Mouse (Mus musculus) embryonic facial prominence, embryonic 13.5 days (tissue): ENCODE measurements around the gene Filip1. TPM values are rescaled to one million over a fixed set of nuclear protein-coding genes. Genes with fewer than 3 reads are reported as not detected.

ENCODE experiments used
- ATAC-seq: fragments of 200-750 bp; cut with Nextera tagmentation; 2 replicates; pipeline ENCODE4 v1.8.0; 2017; ENCODE audit warnings: low read depth; ENCODE audit not compliant: insufficient number of reproducible peaks, insufficient read depth, low FRiP score, low TSS enrichment
- H3K27ac ChIP-seq: fragments of 300-500 bp; sonication (generic); 2 replicates; pipeline ENCODE4 v1.5.1; 2015; ENCODE audit warnings: moderate library complexity, mild to moderate bottlenecking, inconsistent platforms
- H3K27me3 ChIP-seq: fragments of 300-500 bp; sonication (generic); 2 replicates; pipeline ENCODE4 v1.6.1; 2015; ENCODE audit warnings: mild to moderate bottlenecking, inconsistent platforms
- H3K36me3 ChIP-seq: fragments of 300-500 bp; sonication (generic); 2 replicates; pipeline ENCODE4 v1.6.1; 2015; ENCODE audit warnings: mild to moderate bottlenecking, inconsistent platforms
- H3K4me1 ChIP-seq: fragments of 300-500 bp; sonication (generic); 2 replicates; pipeline ENCODE4 v1.6.1; 2015; ENCODE audit warnings: inconsistent platforms
- H3K4me2 ChIP-seq: fragments of 300-500 bp; sonication (generic); 2 replicates; pipeline ENCODE4 v1.6.1; 2015; ENCODE audit warnings: moderate library complexity, mild to moderate bottlenecking, inconsistent platforms
- H3K4me3 ChIP-seq: fragments of 300-500 bp; sonication (generic); 2 replicates; pipeline ENCODE4 v1.5.1; 2015; ENCODE audit warnings: mild to moderate bottlenecking, inconsistent platforms
- H3K9ac ChIP-seq: fragments of 300-500 bp; sonication (generic); 2 replicates; pipeline ENCODE4 v1.6.1; 2015; ENCODE audit warnings: mild to moderate bottlenecking, inconsistent platforms
- H3K9me3 ChIP-seq: fragments of 300-500 bp; sonication (generic); 2 replicates; pipeline ENCODE4 v1.6.1; 2016; ENCODE audit warnings: inconsistent platforms
- WGBS: fragments of 180-500 bp; shearing (Covaris S2); methylation state at CpG from one replicate; pipeline ENCODE4 v1.1.7; 2015; ENCODE audit warnings: mixed read lengths; 5-methylcytosine and 5-hydroxymethylcytosine counted together
- polyA plus RNA-seq: library from polyadenylated mRNA; unstranded; fragments of >200 nt; fragmentation: Nextera tagmentation; extraction: Ambion mirVana; gene quantifications from 2 replicates; pipeline ENCODE4 v1.2.1, GENCODE M21; 2015

The Filip1 gene
- polyA plus RNA-seq, 1 experiment from 2014 or later = 4.1 TPM

GRCm38 (mm10) chr9:79892183-79892582, 120.5 kb downstream of the Filip1 start:
- Histone ChIP-seq H3K9ac (no peak overlapping the region), H3K4me1 (no peaks in the 10 kb centered on the region), H3K27ac (no peak overlapping the region), H3K27me3 (no peaks in the 10 kb centered on the region), H3K4me3 (no peak overlapping the region), H3K9me3 (no peaks in the 10 kb centered on the region), H3K36me3 (no peaks in the 10 kb centered on the region), H3K4me2 (no peak overlapping the region)
- 85% methylated on average over 1 of the region's 1 CpGs for WGBS
- no peak for ATAC-seq

GRCm38 (mm10) chr9:79890488-79890887, 122.2 kb downstream of the Filip1 start:
- no peaks in the 10 kb centered on the region for H3K9me3 ChIP-seq
- 31% methylated on average over 4 of the region's 4 CpGs for WGBS
- no peak for ATAC-seq

GRCm38 (mm10) chr9:79889132-79889531, 123.5 kb downstream of the Filip1 start:
- 87% methylated on average over 6 of the region's 6 CpGs for WGBS
- Histone ChIP-seq H3K9ac (no peak overlapping the region), H3K27ac (no peak overlapping the region), H3K27me3 (no peaks in the 10 kb centered on the region), H3K4me1 (no peaks in the 10 kb centered on the region), H3K36me3 (no peaks in the 10 kb centered on the region), H3K4me2 (no peak overlapping the region), H3K4me3 (no peak overlapping the region), H3K9me3 (no peaks in the 10 kb centered on the region)
- ATAC-seq = no peak

More at GRCm38 (mm10) chr9:79890488-79890887, 122.2 kb downstream of the Filip1 start:
- Histone ChIP-seq H3K4me3 (no peak overlapping the region), H3K36me3 (no peaks in the 10 kb centered on the region), H3K4me2 (no peak overlapping the region), H3K27me3 (no peaks in the 10 kb centered on the region), H3K27ac (no peak overlapping the region), H3K9ac (no peak overlapping the region), H3K4me1 (no peaks in the 10 kb centered on the region)

- H3K9ac ChIP-seq = no peak overlapping the region
- H3K4me2 ChIP-seq = no peak overlapping the region
- 74% methylated on average over 11 of the region's 11 CpGs for WGBS
- H3K9me3 ChIP-seq = no peaks in the 10 kb centered on the region
- H3K36me3 ChIP-seq = no peaks in the 10 kb centered on the region
- H3K4me3 ChIP-seq = no peak overlapping the region
- H3K27ac ChIP-seq = no peak overlapping the region
- H3K27me3 ChIP-seq = no peaks in the 10 kb centered on the region
- ATAC-seq = no peak
- H3K4me1 ChIP-seq = no peaks in the 10 kb centered on the region
Measured at GRCm38 (mm10) chr9:79885244-79886210, 127.1 kb downstream of the Filip1 start.

- Histone ChIP-seq H3K9ac (no peak overlapping the region), H3K36me3 (no peaks in the 10 kb centered on the region), H3K9me3 (no peaks in the 10 kb centered on the region), H3K4me1 (no peaks in the 10 kb centered on the region), H3K27me3 (no peaks in the 10 kb centered on the region), H3K27ac (no peak overlapping the region), H3K4me3 (no peak overlapping the region), H3K4me2 (no peak overlapping the region)
- ATAC-seq = no peak
- WGBS = 78% methylated on average over 2 of the region's 2 CpGs
Measured at GRCm38 (mm10) chr9:79883139-79883538, 129.5 kb downstream of the Filip1 start.

- Histone ChIP-seq H3K4me1 (peaks cover 10% of the 10 kb centered on the region; the same call in 1 of the 2 replicates), H3K9ac (no peak overlapping the region), H3K4me2 (no peak overlapping the region), H3K4me3 (no peak overlapping the region), H3K27ac (no peak overlapping the region), H3K27me3 (no peaks in the 10 kb centered on the region), H3K9me3 (no peaks in the 10 kb centered on the region), H3K36me3 (no peaks in the 10 kb centered on the region)
- 73% methylated on average over 7 of the region's 7 CpGs for WGBS
- no peak for ATAC-seq
Measured at GRCm38 (mm10) chr9:79880031-79880430, 132.6 kb downstream of the Filip1 start.

- Histone ChIP-seq H3K9me3 (no peaks in the 10 kb centered on the region), H3K27me3 (no peaks in the 10 kb centered on the region), H3K4me2 (peak overlapping the region; percentile 30), H3K36me3 (no peaks in the 10 kb centered on the region), H3K4me3 (no peak overlapping the region), H3K4me1 (peaks cover 10% of the 10 kb centered on the region; the same call in 1 of the 2 replicates), H3K27ac (no peak overlapping the region), H3K9ac (no peak overlapping the region)
- ATAC-seq = no peak
- WGBS = 53% methylated on average over 20 of the region's 20 CpGs
Measured at GRCm38 (mm10) chr9:79875522-79876131, 137.0 kb downstream of the Filip1 start.

GRCm38 (mm10) chr9:79872598-79872997, 140.1 kb downstream of the Filip1 start:
- no peak overlapping the region for H3K4me3 ChIP-seq
- H3K4me2 ChIP-seq = no peak overlapping the region
- H3K27me3 ChIP-seq = no peaks in the 10 kb centered on the region
- no peak overlapping the region for H3K27ac ChIP-seq
- WGBS = 26% methylated on average over 2 of the region's 2 CpGs
- ATAC-seq = no peak
- H3K9me3 ChIP-seq = no peaks in the 10 kb centered on the region
- no peak overlapping the region for H3K9ac ChIP-seq
- H3K36me3 ChIP-seq = no peaks in the 10 kb centered on the region
- H3K4me1 ChIP-seq = peaks cover 10% of the 10 kb centered on the region; the same call in 1 of the 2 replicates

GRCm38 (mm10) chr9:79869512-79869911, 143.1 kb downstream of the Filip1 start:
- 64% methylated on average over 5 of the region's 5 CpGs for WGBS
- no peak for ATAC-seq
- H3K4me1 ChIP-seq = no peaks in the 10 kb centered on the region
- no peaks in the 10 kb centered on the region for H3K9me3 ChIP-seq
- H3K27me3 ChIP-seq = no peaks in the 10 kb centered on the region
- H3K4me2 ChIP-seq = no peak overlapping the region
- no peak overlapping the region for H3K27ac ChIP-seq
- no peaks in the 10 kb centered on the region for H3K36me3 ChIP-seq
- H3K9ac ChIP-seq = no peak overlapping the region
- no peak overlapping the region for H3K4me3 ChIP-seq

GRCm38 (mm10) chr9:79865998-79866397, 146.7 kb downstream of the Filip1 start:
- Histone ChIP-seq H3K27ac (no peak overlapping the region), H3K27me3 (no peaks in the 10 kb centered on the region), H3K4me2 (no peak overlapping the region), H3K4me3 (no peak overlapping the region), H3K4me1 (no peaks in the 10 kb centered on the region), H3K9me3 (no peaks in the 10 kb centered on the region), H3K36me3 (no peaks in the 10 kb centered on the region), H3K9ac (no peak overlapping the region)
- WGBS = 62% methylated on average over 7 of the region's 7 CpGs
- no peak for ATAC-seq

- Histone ChIP-seq H3K9me3 (no peaks in the 10 kb centered on the region), H3K36me3 (no peaks in the 10 kb centered on the region), H3K4me1 (no peaks in the 10 kb centered on the region), H3K4me3 (no peak overlapping the region), H3K27ac (no peak overlapping the region), H3K27me3 (no peaks in the 10 kb centered on the region), H3K9ac (no peak overlapping the region), H3K4me2 (no peak overlapping the region)
- ATAC-seq = no peak
- WGBS = 78% methylated on average over 6 of the region's 6 CpGs
Measured at GRCm38 (mm10) chr9:79862544-79862943, 150.1 kb downstream of the Filip1 start.

- H3K4me2 ChIP-seq = no peak overlapping the region
- no peaks in the 10 kb centered on the region for H3K4me1 ChIP-seq
- no peaks in the 10 kb centered on the region for H3K27me3 ChIP-seq
- no peak for ATAC-seq
- no peaks in the 10 kb centered on the region for H3K36me3 ChIP-seq
- no peak overlapping the region for H3K27ac ChIP-seq
- H3K4me3 ChIP-seq = no peak overlapping the region
- H3K9ac ChIP-seq = no peak overlapping the region
- no peaks in the 10 kb centered on the region for H3K9me3 ChIP-seq
Measured at GRCm38 (mm10) chr9:79847099-79847498, 165.6 kb downstream of the Filip1 start.
